Mouse (Mus musculus): Measurements from ENCODE around the gene Taf6.
A peak's percentile ranks its signal among the peaks of the same experiment; 100 is the strongest.
"Not testable (repeated sequence)": the region's sequence is repeated elsewhere in the genome, so short reads cannot be mapped to it uniquely, and the experiment has no call there.

Gene Taf6

GRCm38 (mm10) chr5:138186950-138187638 lies at the start of gene Taf6, which contains the start of gene Cnpy4:
Taf6 (minus strand) TSS chr5:138187451.
Cnpy4 (plus strand) TSS chr5:138187485.
- DNase-seq (ENCODE audit: low spot score) = peak; percentile 83

- no peak for DNase-seq (ENCODE audit: low spot score)
Measured at GRCm38 (mm10) chr5:138234224-138234623, 47.0 kb upstream of the Taf6 start.

- no peak for DNase-seq (ENCODE audit: low spot score)
Measured at GRCm38 (mm10) chr5:138233778-138234177, 46.5 kb upstream of the Taf6 start.

- DNase-seq (ENCODE audit: low spot score) = no peak
Measured at GRCm38 (mm10) chr5:138229511-138229910, 42.3 kb upstream of the Taf6 start.

GRCm38 (mm10) chr5:138228026-138228425 lies 40.8 kb upstream of the Taf6 start:
- DNase-seq (ENCODE audit: low spot score) = peak; percentile 15

- DNase-seq (ENCODE audit: low spot score) = no peak
Measured at GRCm38 (mm10) chr5:138227367-138227766, 40.1 kb upstream of the Taf6 start.

GRCm38 (mm10) chr5:138226491-138226890 lies 39.2 kb upstream of the Taf6 start:
- no peak for DNase-seq (ENCODE audit: low spot score)

- no peak for DNase-seq (ENCODE audit: low spot score)
Measured at GRCm38 (mm10) chr5:138225700-138226099, 38.4 kb upstream of the Taf6 start, which contains the start of gene Nxpe5. Nxpe5 (plus strand) TSS chr5:138225898.

GRCm38 (mm10) chr5:138223287-138223686 lies 36.0 kb upstream of the Taf6 start:
- DNase-seq (ENCODE audit: low spot score) = no peak

GRCm38 (mm10) chr5:138222111-138222510 lies 34.9 kb upstream of the Taf6 start:
- peak; percentile 63 for DNase-seq (ENCODE audit: low spot score)

GRCm38 (mm10) chr5:138219864-138220263 lies 32.6 kb upstream of the Taf6 start:
- DNase-seq (ENCODE audit: low spot score) = no peak

- not testable (repeated sequence) for DNase-seq (ENCODE audit: low spot score)
Measured at GRCm38 (mm10) chr5:138216632-138217031, 29.4 kb upstream of the Taf6 start.

- DNase-seq (ENCODE audit: low spot score) = no peak
Measured at GRCm38 (mm10) chr5:138207873-138208272, 20.6 kb upstream of the Taf6 start.

GRCm38 (mm10) chr5:138207253-138207652 lies 20.0 kb upstream of the Taf6 start:
- no peak for DNase-seq (ENCODE audit: low spot score)

GRCm38 (mm10) chr5:138202086-138202485 lies 14.8 kb upstream of the Taf6 start:
- DNase-seq (ENCODE audit: low spot score) = no peak

- no peak for DNase-seq (ENCODE audit: low spot score)
Measured at GRCm38 (mm10) chr5:138199576-138199975, 12.3 kb upstream of the Taf6 start.

- DNase-seq (ENCODE audit: low spot score) = no peak
Measured at GRCm38 (mm10) chr5:138195463-138195862, 8.2 kb upstream of the Taf6 start.

- DNase-seq (ENCODE audit: low spot score) = no peak
Measured at GRCm38 (mm10) chr5:138194755-138195345, 7.6 kb upstream of the Taf6 start.

GRCm38 (mm10) chr5:138193771-138194727 lies 6.8 kb upstream of the Taf6 start, which contains the start of gene Mblac1:
Mblac1 (plus strand) TSS chr5:138194314.
- DNase-seq (ENCODE audit: low spot score) = peak; percentile 67

GRCm38 (mm10) chr5:138187661-138188306 lies 533 bp upstream of the Taf6 start:
- peak; percentile 69 for DNase-seq (ENCODE audit: low spot score)

- DNase-seq (ENCODE audit: low spot score) = no peak
Measured at GRCm38 (mm10) chr5:138173217-138173616, 14.0 kb downstream of the Taf6 start.
